Mouse (Mus musculus) liver, embryonic 15.5 days (tissue): ENCODE data around the gene Gm49368. TPM values are rescaled to one million over a fixed set of nuclear protein-coding genes. Genes with fewer than 3 reads are reported as not detected.
A peak's percentile ranks its signal among the peaks of the same experiment; 100 is the strongest.
"Not testable (repeated sequence)": the region's sequence is repeated elsewhere in the genome, so short reads cannot be mapped to it uniquely, and the experiment has no call there.

Experiments used
- ATAC-seq: fragments of 200-750 bp; cut with Nextera tagmentation; 2 replicates; pipeline ENCODE4 v1.8.0; 2017; ENCODE audit warnings: moderate number of reproducible peaks, mild to moderate bottlenecking, moderate library complexity; ENCODE audit not compliant: insufficient read depth
- H3K27ac ChIP-seq: fragments of 300-500 bp; sonication (generic); replicated peaks from 2 replicates; pipeline ENCODE4 v1.5.1; 2015; ENCODE audit warnings: mild to moderate bottlenecking, inconsistent platforms
- H3K27me3 ChIP-seq: fragments of 300-500 bp; sonication (generic); 2 replicates; pipeline ENCODE4 v1.6.1; 2015; ENCODE audit warnings: mild to moderate bottlenecking, inconsistent platforms
- H3K36me3 ChIP-seq: fragments of 300-500 bp; sonication (generic); replicated peaks from 2 replicates; pipeline ENCODE4 v1.6.1; 2015; ENCODE audit warnings: moderate library complexity, mild to moderate bottlenecking, inconsistent platforms
- H3K4me1 ChIP-seq: fragments of 300-500 bp; sonication (generic); replicated peaks from 2 replicates; pipeline ENCODE4 v1.6.1; 2015; ENCODE audit warnings: inconsistent platforms
- H3K4me2 ChIP-seq: fragments of 300-500 bp; sonication (generic); 2 replicates; pipeline ENCODE4 v1.6.1; 2015; ENCODE audit warnings: moderate library complexity, mild to moderate bottlenecking, inconsistent platforms
- H3K4me3 ChIP-seq: fragments of 300-500 bp; sonication (generic); replicated peaks from 2 replicates; pipeline ENCODE4 v1.5.1; 2015; ENCODE audit warnings: mild to moderate bottlenecking, inconsistent platforms
- H3K9ac ChIP-seq: fragments of 300-500 bp; sonication (generic); 2 replicates; pipeline ENCODE4 v1.6.1; 2015; ENCODE audit warnings: moderate library complexity, mild to moderate bottlenecking, inconsistent platforms
- H3K9me3 ChIP-seq: fragments of 300-500 bp; sonication (generic); replicated peaks from 2 replicates; pipeline ENCODE4 v1.6.1; 2016; ENCODE audit warnings: inconsistent platforms
- WGBS: fragments of 180-500 bp; shearing (Covaris S2); methylation state at CpG from one replicate; pipeline ENCODE4 v1.1.7; 2015; ENCODE audit warnings: mixed read lengths; ENCODE audit not compliant: insufficient replicate concordance; 5-methylcytosine and 5-hydroxymethylcytosine counted together
- polyA plus RNA-seq: library from polyadenylated mRNA; unstranded; fragments of >200 nt; fragmentation: Nextera tagmentation; extraction: Ambion mirVana; gene quantifications from 2 replicates; pipeline ENCODE4 v1.2.1, GENCODE M21; 2015

The Gm49368 gene
- 0.20 TPM in 1 of 2 replicates, not detected in the other for polyA plus RNA-seq

- Histone ChIP-seq H3K9me3 (no peaks in the 10 kb centered on the region), H3K4me3 (peak within 1 kb of the TSS; percentile 23; the same call in 1 of the 2 replicates), H3K4me1 (no peaks in the 10 kb centered on the region), H3K27me3 (no peaks in the 10 kb centered on the region), H3K9ac (no peak within 1 kb of the TSS), H3K36me3 (no peaks in the 10 kb centered on the region), H3K27ac (peak within 1 kb of the TSS; percentile 41), H3K4me2 (0 out of 2 replicates have a peak within 1 kb of the TSS, but pooled peaks have one; percentile 5)
- 26% methylated on average over 7 of the region's 7 CpGs for WGBS
- no peak for ATAC-seq
Measured at GRCm38 (mm10) chr7:128062456-128062855, at the start of gene Gm49368, which contains the start of gene Itgam. TSS of gene Gm49368 (plus strand) at chr7:128062683. TSS of gene Itgam (plus strand) at chr7:128062640.

DNA sequence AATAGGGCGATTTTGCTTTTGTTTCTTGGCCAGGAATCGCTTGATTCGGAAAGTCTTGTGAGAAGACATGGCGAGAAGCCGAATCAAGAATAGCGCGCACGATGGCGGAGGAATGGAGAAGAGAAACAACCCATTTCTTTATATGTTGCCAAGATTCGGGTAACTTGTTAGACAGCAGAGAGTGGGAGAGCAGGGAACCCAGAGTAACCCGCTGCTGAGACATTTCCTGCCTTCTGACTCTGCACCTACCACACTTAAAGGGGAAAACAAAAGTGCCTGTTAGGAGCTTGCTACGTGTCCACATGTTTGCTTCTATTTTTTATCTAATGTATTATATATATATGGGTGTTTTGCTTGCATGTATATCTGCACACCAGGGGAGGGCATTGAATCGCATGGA is 49.4 kb upstream of the Gm49368 start:
- H3K4me2 ChIP-seq = no peak overlapping the region
- ATAC-seq = no peak
- no peak overlapping the region for H3K27ac ChIP-seq
- WGBS = 72% methylated on average over 13 of the region's 13 CpGs
- no peaks in the 10 kb centered on the region for H3K27me3 ChIP-seq
- H3K4me3 ChIP-seq = no peak overlapping the region
- no peaks in the 10 kb centered on the region for H3K36me3 ChIP-seq
- 0 out of 2 replicates have a peak, but pooled peaks cover 5% of the 10 kb centered on the region for H3K4me1 ChIP-seq
- no peaks in the 10 kb centered on the region for H3K9me3 ChIP-seq
- H3K9ac ChIP-seq = no peak overlapping the region

GRCm38 (mm10) chr7:128016134-128016533 is 46.3 kb upstream of the Gm49368 start:
- not testable (repeated sequence) for H3K9ac ChIP-seq, H3K27me3 ChIP-seq, H3K4me1 ChIP-seq, H3K27ac ChIP-seq, H3K9me3 ChIP-seq, H3K4me2 ChIP-seq, H3K36me3 ChIP-seq, ATAC-seq, H3K4me3 ChIP-seq
- WGBS = 48% methylated on average over 5 of the region's 5 CpGs

- H3K36me3 ChIP-seq = no peaks in the 10 kb centered on the region
- H3K27me3 ChIP-seq = no peaks in the 10 kb centered on the region
- no peak for ATAC-seq
- H3K4me2 ChIP-seq = no peak overlapping the region
- H3K9me3 ChIP-seq = no peaks in the 10 kb centered on the region
- H3K4me3 ChIP-seq = no peak overlapping the region
- no peak overlapping the region for H3K9ac ChIP-seq
- no peaks in the 10 kb centered on the region for H3K4me1 ChIP-seq
- no peak overlapping the region for H3K27ac ChIP-seq
- WGBS = 79% methylated on average over 6 of the region's 6 CpGs
Measured at GRCm38 (mm10) chr7:128016650-128017049, 45.8 kb upstream of the Gm49368 start.

DNA sequence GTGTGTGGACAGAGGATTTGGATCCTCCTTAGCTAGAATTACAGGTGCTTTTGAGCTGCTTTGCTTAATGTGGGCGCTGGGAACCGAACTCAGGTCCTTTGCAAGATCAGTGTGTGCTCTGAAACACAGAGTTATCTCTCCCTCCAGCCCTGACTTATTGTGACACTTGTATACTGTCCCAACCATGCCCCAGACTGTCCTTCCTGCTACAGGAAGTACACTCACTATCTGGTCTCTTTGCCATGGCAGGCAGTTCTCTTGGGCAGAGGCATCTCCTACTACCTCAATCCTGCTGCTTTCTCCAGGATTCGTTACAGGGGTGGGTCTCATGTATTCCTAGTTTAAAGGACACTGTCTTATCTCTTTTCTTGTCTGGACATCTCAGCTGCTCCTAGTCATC is 44.2 kb upstream of the Gm49368 start:
- Histone ChIP-seq H3K27me3 (no peaks in the 10 kb centered on the region), H3K36me3 (no peaks in the 10 kb centered on the region), H3K27ac (no peak overlapping the region), H3K9me3 (no peaks in the 10 kb centered on the region), H3K4me3 (no peak overlapping the region), H3K4me2 (no peak overlapping the region), H3K9ac (no peak overlapping the region), H3K4me1 (no peaks in the 10 kb centered on the region)
- no peak for ATAC-seq
- whole genome bisulfite sequencing = 55% methylated on average over 3 of the region's 3 CpGs

GRCm38 (mm10) chr7:128019187-128019586 is 43.3 kb upstream of the Gm49368 start:
- 39% methylated on average over 2 of the region's 2 CpGs for WGBS
- Histone ChIP-seq H3K36me3 (no peaks in the 10 kb centered on the region), H3K9ac (no peak overlapping the region), H3K4me3 (no peak overlapping the region), H3K27ac (no peak overlapping the region), H3K27me3 (no peaks in the 10 kb centered on the region), H3K9me3 (no peaks in the 10 kb centered on the region), H3K4me1 (no peaks in the 10 kb centered on the region), H3K4me2 (no peak overlapping the region)
- no peak for ATAC-seq

DNA sequence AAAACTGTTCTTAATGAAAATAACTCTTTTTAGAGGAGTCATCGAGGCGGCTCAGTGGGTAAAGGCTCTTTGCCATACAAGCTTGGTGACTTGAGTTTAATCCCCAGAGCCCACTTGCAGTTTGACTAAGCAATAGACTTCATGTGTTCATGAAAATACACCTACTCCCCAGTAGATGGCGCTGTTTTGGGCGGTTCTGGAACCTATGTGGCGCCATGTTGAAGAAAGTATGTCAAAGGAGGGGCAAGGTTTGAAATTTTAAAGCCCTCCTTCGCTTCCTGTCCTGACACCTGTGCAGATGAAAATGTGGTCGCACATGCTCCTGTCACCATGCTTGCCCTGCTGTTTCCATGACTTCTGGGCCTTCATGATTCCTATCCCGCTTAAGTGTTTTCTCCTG is 39.5 kb upstream of the Gm49368 start:
- Histone ChIP-seq H3K9me3 (no peaks in the 10 kb centered on the region), H3K9ac (no peak overlapping the region), H3K27ac (no peak overlapping the region), H3K36me3 (no peaks in the 10 kb centered on the region), H3K4me3 (no peak overlapping the region), H3K4me1 (no peaks in the 10 kb centered on the region; the same call in 1 of the 2 replicates), H3K27me3 (no peaks in the 10 kb centered on the region), H3K4me2 (no peak overlapping the region)
- ATAC-seq = no peak
- WGBS = 56% methylated on average over 8 of the region's 8 CpGs

GRCm38 (mm10) chr7:128023565-128023964 is 38.9 kb upstream of the Gm49368 start:
- no peak overlapping the region for H3K4me3 ChIP-seq
- no peaks in the 10 kb centered on the region for H3K36me3 ChIP-seq
- H3K27ac ChIP-seq = no peak overlapping the region
- ATAC-seq = no peak
- no peak overlapping the region for H3K9ac ChIP-seq
- H3K4me1 ChIP-seq = no peaks in the 10 kb centered on the region; the same call in 1 of the 2 replicates
- H3K27me3 ChIP-seq = no peaks in the 10 kb centered on the region
- H3K9me3 ChIP-seq = no peaks in the 10 kb centered on the region
- H3K4me2 ChIP-seq = no peak overlapping the region
- WGBS = 72% methylated on average over 4 of the region's 4 CpGs

- no peak overlapping the region for H3K9ac ChIP-seq
- H3K27me3 ChIP-seq = no peaks in the 10 kb centered on the region
- WGBS = 54% methylated on average over 9 of the region's 9 CpGs
- H3K4me3 ChIP-seq = no peak overlapping the region
- no peak for ATAC-seq
- no peaks in the 10 kb centered on the region; the same call in 1 of the 2 replicates for H3K4me1 ChIP-seq
- no peak overlapping the region for H3K4me2 ChIP-seq
- no peaks in the 10 kb centered on the region for H3K9me3 ChIP-seq
- H3K36me3 ChIP-seq = no peaks in the 10 kb centered on the region
- no peak overlapping the region for H3K27ac ChIP-seq
Measured at GRCm38 (mm10) chr7:128024364-128024763, 38.1 kb upstream of the Gm49368 start.

DNA sequence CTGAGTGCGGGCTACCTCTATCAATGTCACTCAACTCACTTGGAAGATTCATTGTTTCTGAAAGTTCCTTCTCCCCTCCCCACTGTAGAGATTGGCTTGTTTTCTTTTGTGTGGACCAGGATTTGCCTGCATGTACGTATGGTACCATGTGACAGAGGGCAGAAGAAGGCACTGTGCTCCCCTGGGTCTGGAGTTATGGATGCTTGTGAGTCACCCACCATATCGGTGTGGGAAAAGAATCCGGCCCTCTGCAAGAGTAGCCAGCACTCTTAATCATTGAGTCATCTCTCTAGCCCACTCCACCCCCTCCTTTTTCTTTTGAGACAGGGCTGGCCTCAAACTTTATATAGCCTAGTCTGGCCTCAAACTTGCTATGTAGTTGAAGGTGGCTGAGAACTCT is 37.6 kb upstream of the Gm49368 start:
- Histone ChIP-seq H3K36me3 (no peaks in the 10 kb centered on the region), H3K4me3 (no peak overlapping the region)

DNA sequence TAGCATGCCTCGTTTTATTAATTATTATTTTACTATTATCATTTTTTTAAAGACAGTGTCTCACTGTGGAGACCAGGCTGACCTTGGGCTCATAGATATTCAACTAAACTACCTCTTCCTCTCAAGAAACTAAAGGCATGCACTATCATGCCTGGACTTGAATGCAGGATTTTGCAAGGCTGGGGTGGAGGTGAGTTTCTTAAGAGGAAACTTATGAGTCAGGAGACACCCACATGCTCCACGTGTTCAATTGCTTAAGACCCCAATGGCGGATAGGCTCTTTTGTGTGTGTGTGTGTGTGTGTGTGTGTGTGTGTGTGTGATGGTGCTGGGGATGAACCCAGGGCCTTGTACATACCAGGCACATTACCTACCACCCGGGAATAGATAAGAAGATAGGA is 37.1 kb upstream of the Gm49368 start:
- WGBS = 67% methylated on average over 4 of the region's 4 CpGs
- no peaks in the 10 kb centered on the region for H3K27me3 ChIP-seq
- H3K36me3 ChIP-seq = no peaks in the 10 kb centered on the region
- H3K9ac ChIP-seq = no peak overlapping the region
- no peak overlapping the region for H3K4me3 ChIP-seq
- no peak overlapping the region for H3K4me2 ChIP-seq
- H3K4me1 ChIP-seq = no peaks in the 10 kb centered on the region; the same call in 1 of the 2 replicates
- no peak for ATAC-seq
- no peak overlapping the region for H3K27ac ChIP-seq
- no peaks in the 10 kb centered on the region for H3K9me3 ChIP-seq

More for the DNA sequence above, 37.6 kb upstream of the Gm49368 start:
- H3K27ac ChIP-seq = no peak overlapping the region
- no peak for ATAC-seq
- no peak overlapping the region for H3K4me2 ChIP-seq
- H3K9ac ChIP-seq = no peak overlapping the region
- WGBS = 71% methylated on average over 4 of the region's 4 CpGs
- no peaks in the 10 kb centered on the region; the same call in 1 of the 2 replicates for H3K4me1 ChIP-seq
- H3K27me3 ChIP-seq = no peaks in the 10 kb centered on the region
- no peaks in the 10 kb centered on the region for H3K9me3 ChIP-seq

- H3K27me3 ChIP-seq = no peaks in the 10 kb centered on the region
- H3K4me3 ChIP-seq = no peak overlapping the region
- H3K9me3 ChIP-seq = no peaks in the 10 kb centered on the region
- H3K36me3 ChIP-seq = no peaks in the 10 kb centered on the region
- 0 out of 2 replicates have a peak, but pooled peaks cover 3% of the 10 kb centered on the region for H3K4me1 ChIP-seq
- no peak overlapping the region for H3K27ac ChIP-seq
- 43% methylated on average over 9 of the region's 9 CpGs for WGBS
- peak; percentile 68 for ATAC-seq
- no peak overlapping the region for H3K4me2 ChIP-seq
- H3K9ac ChIP-seq = no peak overlapping the region
Measured at GRCm38 (mm10) chr7:128031403-128031976, 31.0 kb upstream of the Gm49368 start.
